Mouse (Mus musculus) kidney, adult 8-10 months (tissue): Measurements from ENCODE around the gene Iyd.
A peak's percentile ranks its signal among the peaks of the same experiment; 100 is the strongest.

Experiments
- DNase-seq, 2 experiments: peaks; one replicate each; pipeline ENCODE4 v3.0.0; 2022

The Iyd gene

GRCm38 (mm10) chr10:3555128-3555527 lies 15.1 kb downstream of the Iyd start:
- no peak for DNase-seq

GRCm38 (mm10) chr10:3556538-3556937 lies 16.5 kb downstream of the Iyd start:
- no peak for DNase-seq

GRCm38 (mm10) chr10:3559136-3559535 lies 19.1 kb downstream of the Iyd start:
- DNase-seq = no peak

GRCm38 (mm10) chr10:3562165-3562564 lies 22.1 kb downstream of the Iyd start:
- DNase-seq = no peak

- no peak for DNase-seq
Observed at GRCm38 (mm10) chr10:3565126-3565525, 25.1 kb downstream of the Iyd start.

- DNase-seq = no peak
Observed at GRCm38 (mm10) chr10:3567821-3568220, 27.8 kb downstream of the Iyd start.

- DNase-seq = peak; percentile 61
Observed at GRCm38 (mm10) chr10:3572723-3573649, 32.9 kb downstream of the Iyd start.

- peak; percentile 31 to 43 for DNase-seq
Observed at GRCm38 (mm10) chr10:3573905-3574500, 34.0 kb downstream of the Iyd start.

- no peak for DNase-seq
Observed at GRCm38 (mm10) chr10:3590632-3591031, 50.6 kb downstream of the Iyd start.

GRCm38 (mm10) chr10:3591790-3592189 lies 51.8 kb downstream of the Iyd start:
- DNase-seq = no peak

GRCm38 (mm10) chr10:3596697-3597096 lies 56.7 kb downstream of the Iyd start:
- DNase-seq = no peak

- no peak for DNase-seq
Observed at GRCm38 (mm10) chr10:3597760-3598159, 57.7 kb downstream of the Iyd start.
